Mouse (Mus musculus) ES-E14 (cell line): ENCODE results near the gene Txlna.

ENCODE experiments used
- CHD2 ChIP-seq: IDR thresholded peaks from 2 replicates; pipeline ENCODE4 v1.6.1; 2014; ENCODE audit warnings: mild to moderate bottlenecking, low read depth, low read length, inconsistent platforms
- HCFC1 ChIP-seq: IDR thresholded peaks from 2 replicates; pipeline ENCODE4 v1.6.1; 2012; ENCODE audit warnings: low read length, inconsistent platforms, borderline replicate concordance; ENCODE audit not compliant: insufficient read depth
- ZC3H11A ChIP-seq: IDR thresholded peaks from 2 replicates; pipeline ENCODE4 v1.6.1; 2012; ENCODE audit warnings: low read depth, mild to moderate bottlenecking, inconsistent platforms, low read length, borderline replicate concordance
- ZNF384 ChIP-seq: IDR thresholded peaks from 2 replicates; pipeline ENCODE4 v1.6.1; 2012; ENCODE audit warnings: low read depth, low read length, inconsistent platforms

- TF ChIP-seq CHD2 (no peak), ZC3H11A (no peak), HCFC1 (no peak), ZNF384 (no peak)
Observed at GRCm38 (mm10) chr4:129650359-129650758, 9.5 kb upstream of the Txlna start.
